In genomic region chr12:82401440-82401839, GRCm38 (mm10) we compare ENCODE assay signal across 21 mouse cellular contexts.
DNase-seq lines count a peak whose midpoint lies in the region; ATAC-seq and TF ChIP-seq lines count a peak whose summit lies in the region.
"Had no signal": no experiment of that assay in that cellular context is flagged by ENCODE, and none has a peak within 500 bp of the region (broad histone marks: within the 10 kb centered on the region; RNA-seq: fewer than 3 reads in every experiment).

No protein-coding gene starts in this region.

- no peak overlapping the region for H3K4me2 ChIP-seq in kidney, postnatal 0 days (ENCODE audit: low read length)
- H3K4me2 ChIP-seq in lung, embryonic 16.5 days (ENCODE audit: low read depth, low read length): no peak overlapping the region
- no peak overlapping the region for H3K4me2 ChIP-seq in hindbrain, embryonic 12.5 days (replicated peaks)
- H3K4me2 ChIP-seq: embryonic facial prominence, embryonic 12.5 days; limb, embryonic 13.5 days; neural tube, embryonic 15.5 days had no signal

- H3K4me3 ChIP-seq in kidney, postnatal 0 days (replicated peaks; ENCODE audit: low read depth, low read length): no peak overlapping the region
- no peak overlapping the region for H3K4me3 ChIP-seq in lung, embryonic 16.5 days (ENCODE audit: low read length)
- no peak overlapping the region for H3K4me3 ChIP-seq in hindbrain, embryonic 12.5 days
- H3K4me3 ChIP-seq: embryonic facial prominence, embryonic 12.5 days; erythroblast, embryonic 14.5 days; hindbrain, embryonic 10.5 days; limb, embryonic 13.5 days; neural tube, embryonic 15.5 days had no signal

- ATAC-seq in kidney, postnatal 0 days (replicated peaks; ENCODE audit: low FRiP score, low read depth): no peak
- ATAC-seq in lung, embryonic 16.5 days (ENCODE audit: low read depth): no peak
- ATAC-seq in neutrophil, adult 5-6 weeks (ENCODE audit: extremely low read depth, insufficient number of reproducible peaks, low FRiP score, poor library complexity, severe bottlenecking): peak; percentile 46; the same call in 1 of the 2 replicates
- no peak for ATAC-seq in hindbrain, embryonic 12.5 days (ENCODE audit: low FRiP score)
- ATAC-seq: forebrain, embryonic 14.5 days had no signal

- no peak for TF ChIP-seq CTCF in kidney, postnatal 0 days (IDR thresholded peaks at IDR 0.05; ENCODE audit: low read depth)

- peak; percentile 53 for DNase-seq in kidney, postnatal 0 days (ENCODE audit: low spot score)
- no peak for DNase-seq in kidney, postnatal 36 days
- DNase-seq in lung, postnatal 36 days: no peak
- DNase-seq in embryo, embryonic 10.5 days (ENCODE audit: low spot score): no peak
- DNase-seq: adrenal gland, postnatal 25 days; cerebellum, adult 18-20 months; gastrocnemius, postnatal 14 days; kidney, adult 8-10 months; lung, adult 2 months; midbrain, embryonic 14.5 days; right cerebral cortex, postnatal 4 days; thymus, postnatal 25 days had no signal

- peaks cover 22% of the 10 kb centered on the region; the same call in 1 of the 2 replicates for H3K36me3 ChIP-seq in kidney, postnatal 0 days (ENCODE audit: insufficient read depth, low read length)
- peaks cover 2% of the 10 kb centered on the region; the same call in 1 of the 2 replicates for H3K36me3 ChIP-seq in lung, embryonic 16.5 days (ENCODE audit: control insufficient read depth, insufficient read depth, low read length)
- H3K36me3 ChIP-seq in hindbrain, embryonic 12.5 days: peaks cover 17% of the 10 kb centered on the region; the same call in 1 of the 2 replicates

- 75% methylated on average over 4 of the region's 4 CpGs for WGBS in kidney, postnatal 0 days
- 75% methylated on average over 4 of the region's 4 CpGs for WGBS in lung, embryonic 16.5 days
- 84% methylated on average over 4 of the region's 4 CpGs for WGBS in hindbrain, embryonic 12.5 days

- H3K4me1 ChIP-seq in kidney, postnatal 0 days (replicated peaks; ENCODE audit: insufficient read depth, low read length): no peaks in the 10 kb centered on the region; the same call in none of the 2 replicates
- H3K4me1 ChIP-seq in lung, embryonic 16.5 days (replicated peaks; ENCODE audit: control insufficient read depth, insufficient read depth, low read length): peaks cover 17% of the 10 kb centered on the region
- 0 out of 2 replicates have a peak, but pooled peaks cover 9% of the 10 kb centered on the region for H3K4me1 ChIP-seq in hindbrain, embryonic 12.5 days
- H3K4me1 ChIP-seq: embryonic facial prominence, embryonic 12.5 days had no signal

- no peak overlapping the region for H3K9ac ChIP-seq in kidney, postnatal 0 days (ENCODE audit: low read depth, low read length)
- H3K9ac ChIP-seq in lung, embryonic 16.5 days (ENCODE audit: low read length): no peak overlapping the region
- H3K9ac ChIP-seq in hindbrain, embryonic 12.5 days: no peak overlapping the region
- H3K9ac ChIP-seq: embryonic facial prominence, embryonic 12.5 days; limb, embryonic 13.5 days; neural tube, embryonic 15.5 days had no signal

- no peaks in the 10 kb centered on the region for H3K9me3 ChIP-seq in kidney, postnatal 0 days (replicated peaks; ENCODE audit: low read length)
- H3K9me3 ChIP-seq in lung, embryonic 16.5 days (ENCODE audit: control insufficient read depth, low read length): no peaks in the 10 kb centered on the region
- no peaks in the 10 kb centered on the region for H3K9me3 ChIP-seq in hindbrain, embryonic 12.5 days (replicated peaks)
- H3K9me3 ChIP-seq: embryonic facial prominence, embryonic 12.5 days; hindbrain, embryonic 10.5 days; limb, embryonic 13.5 days; neural tube, embryonic 15.5 days had no signal

- no peak overlapping the region for H3K27ac ChIP-seq in kidney, postnatal 0 days
- peak overlapping the region; percentile 64 for H3K27ac ChIP-seq in lung, embryonic 16.5 days (ENCODE audit: low read length)
- H3K27ac ChIP-seq in hindbrain, embryonic 12.5 days: no peak overlapping the region
- H3K27ac ChIP-seq: embryonic facial prominence, embryonic 12.5 days; hindbrain, embryonic 10.5 days; limb, embryonic 13.5 days; neural tube, embryonic 15.5 days had no signal

- no peaks in the 10 kb centered on the region for H3K27me3 ChIP-seq in kidney, postnatal 0 days (ENCODE audit: insufficient read depth, low read length)
- no peaks in the 10 kb centered on the region for H3K27me3 ChIP-seq in lung, embryonic 16.5 days (ENCODE audit: control insufficient read depth, insufficient read depth, low read depth, low read length)
- no peaks in the 10 kb centered on the region for H3K27me3 ChIP-seq in hindbrain, embryonic 12.5 days
- H3K27me3 ChIP-seq: embryonic facial prominence, embryonic 12.5 days; limb, embryonic 13.5 days; neural tube, embryonic 15.5 days had no signal
